Mouse (Mus musculus): ENCODE results near the gene Zfp36l2. TPM values are rescaled to one million over a fixed set of nuclear protein-coding genes. Genes with fewer than 3 reads are reported as not detected.

The Zfp36l2 gene
- polyA plus RNA-seq, 1 experiment from 2014 or later: 18.7 TPM

GRCm38 (mm10) chr17:84165735-84166134, 22.0 kb downstream of the Zfp36l2 start:
- H3K4me3 ChIP-seq: no peak overlapping the region
- WGBS: 86% methylated on average over 3 of the region's 3 CpGs
- ATAC-seq (ENCODE audit: low FRiP score, low read depth): no peak

DNA sequence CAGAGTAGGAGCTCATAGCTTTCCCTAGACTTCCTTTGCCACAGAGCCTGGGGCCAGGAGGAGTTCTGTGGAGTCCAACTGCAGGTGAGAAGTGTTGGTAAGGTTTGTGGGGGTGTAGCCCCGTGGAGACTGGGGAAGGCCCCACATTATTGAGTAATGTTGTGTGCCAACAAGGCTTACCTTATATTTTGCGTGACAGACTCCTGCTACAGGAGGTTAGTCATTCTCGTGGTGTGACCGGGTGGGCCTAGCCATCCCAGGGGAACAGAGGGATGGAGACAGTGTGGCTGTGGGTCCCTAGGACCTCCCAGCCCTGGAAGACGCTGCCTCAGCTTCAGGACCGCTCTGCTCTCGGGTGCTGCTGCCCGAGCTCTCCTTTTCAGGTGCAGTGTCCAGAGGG, 23.6 kb downstream of the Zfp36l2 start:
- H3K27ac ChIP-seq: no peak overlapping the region
- no peak overlapping the region for H3K9ac ChIP-seq
- no peaks in the 10 kb centered on the region for H3K9me3 ChIP-seq
- no peak overlapping the region for H3K4me2 ChIP-seq (replicated peaks)
- 79% methylated on average over 8 of the region's 8 CpGs for WGBS
- H3K27me3 ChIP-seq: no peaks in the 10 kb centered on the region
- H3K36me3 ChIP-seq: no peaks in the 10 kb centered on the region
- no peak for ATAC-seq (ENCODE audit: low FRiP score, low read depth)
- H3K4me3 ChIP-seq: no peak overlapping the region
- peaks cover 29% of the 10 kb centered on the region for H3K4me1 ChIP-seq

More at GRCm38 (mm10) chr17:84165735-84166134, 22.0 kb downstream of the Zfp36l2 start:
- Histone ChIP-seq H3K9ac (no peak overlapping the region), H3K9me3 (no peaks in the 10 kb centered on the region), H3K27ac (no peak overlapping the region), H3K27me3 (no peaks in the 10 kb centered on the region), H3K4me1 (peaks cover 27% of the 10 kb centered on the region), H3K4me2 (replicated peaks) (no peak overlapping the region), H3K36me3 (no peaks in the 10 kb centered on the region)

GRCm38 (mm10) chr17:84163066-84163785, 24.5 kb downstream of the Zfp36l2 start:
- no peak for ATAC-seq (ENCODE audit: low FRiP score, low read depth)
- no peak overlapping the region for H3K9ac ChIP-seq
- H3K27ac ChIP-seq: 0 out of 2 replicates have a peak overlapping the region, but pooled peaks have one; percentile 24
- no peaks in the 10 kb centered on the region for H3K36me3 ChIP-seq
- H3K9me3 ChIP-seq: no peaks in the 10 kb centered on the region
- no peak overlapping the region for H3K4me3 ChIP-seq
- no peak overlapping the region for H3K4me2 ChIP-seq (replicated peaks)
- WGBS: 58% methylated on average over 12 of the region's 12 CpGs
- peaks cover 32% of the 10 kb centered on the region for H3K4me1 ChIP-seq
- peaks cover 3% of the 10 kb centered on the region; the same call in 1 of the 2 replicates for H3K27me3 ChIP-seq

DNA sequence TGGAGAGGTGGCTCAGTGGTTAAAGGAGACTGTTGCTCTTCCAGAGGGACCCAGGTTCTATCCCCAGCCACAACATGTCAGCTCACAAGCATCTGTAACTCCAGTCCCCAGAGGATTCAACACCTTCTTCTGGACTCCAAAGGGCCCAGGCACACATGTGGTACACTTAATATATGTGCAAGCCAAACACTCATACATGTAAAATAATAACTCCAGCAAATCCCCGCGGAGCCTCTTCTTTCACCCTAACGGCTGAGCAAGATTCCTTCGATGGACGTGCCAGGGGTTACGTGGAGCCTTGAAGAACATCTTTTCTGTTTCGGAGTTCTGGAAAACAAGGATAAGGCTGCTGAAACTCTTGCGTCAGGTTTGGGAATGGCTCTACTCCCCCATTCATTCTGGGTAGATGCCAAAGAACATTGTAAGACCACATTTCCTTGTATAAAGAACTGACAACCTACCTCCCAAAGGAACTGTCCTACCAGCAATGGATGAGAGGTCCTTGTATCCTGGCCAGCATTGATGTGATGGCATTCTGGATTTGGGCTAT, 25.5 kb downstream of the Zfp36l2 start:
- peaks cover 10% of the 10 kb centered on the region for H3K27me3 ChIP-seq
- H3K36me3 ChIP-seq: no peaks in the 10 kb centered on the region
- peaks cover 38% of the 10 kb centered on the region for H3K4me1 ChIP-seq
- no peak for ATAC-seq (ENCODE audit: low FRiP score, low read depth)
- H3K4me2 ChIP-seq (replicated peaks): no peak overlapping the region
- no peak overlapping the region for H3K27ac ChIP-seq
- no peaks in the 10 kb centered on the region for H3K9me3 ChIP-seq
- H3K9ac ChIP-seq: no peak overlapping the region
- WGBS: 81% methylated on average over 8 of the region's 8 CpGs
- no peak overlapping the region for H3K4me3 ChIP-seq

GRCm38 (mm10) chr17:84161231-84161854, 26.4 kb downstream of the Zfp36l2 start:
- peak overlapping the region; percentile 44; the same call in 1 of the 2 replicates for H3K27ac ChIP-seq
- H3K9me3 ChIP-seq: no peaks in the 10 kb centered on the region
- H3K36me3 ChIP-seq: no peaks in the 10 kb centered on the region
- H3K4me1 ChIP-seq: peaks cover 46% of the 10 kb centered on the region
- 36% methylated on average over 6 of the region's 6 CpGs for WGBS
- no peak for ATAC-seq (ENCODE audit: low FRiP score, low read depth)
- no peak overlapping the region for H3K4me2 ChIP-seq (replicated peaks)
- H3K4me3 ChIP-seq: no peak overlapping the region
- H3K9ac ChIP-seq: peak overlapping the region; percentile 19
- peaks cover 17% of the 10 kb centered on the region for H3K27me3 ChIP-seq

DNA sequence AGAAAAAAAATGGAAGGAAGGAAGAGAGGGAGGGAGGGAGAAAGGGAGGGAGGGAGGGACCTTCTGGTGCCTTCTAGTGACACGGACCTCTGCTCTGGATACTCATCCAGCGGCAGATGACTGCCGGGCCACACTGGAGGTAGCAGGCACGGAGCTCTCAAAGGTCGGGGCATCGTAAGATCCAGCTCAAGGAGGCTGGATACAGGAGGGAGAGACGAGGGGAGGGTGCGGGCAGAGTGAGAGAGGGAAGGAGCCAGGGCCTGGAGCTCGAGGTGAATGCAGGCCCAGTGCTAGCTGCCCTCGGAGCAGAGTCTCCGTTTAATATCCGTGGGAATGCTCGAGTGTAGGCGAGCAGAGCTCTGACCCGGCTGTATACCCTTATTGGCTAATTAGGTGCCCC, 28.9 kb downstream of the Zfp36l2 start:
- no peak for ATAC-seq (ENCODE audit: low FRiP score, low read depth)
- WGBS: 42% methylated on average over 15 of the region's 15 CpGs
- H3K9ac ChIP-seq: 0 out of 2 replicates have a peak overlapping the region, but pooled peaks have one; percentile 19
- peaks cover 26% of the 10 kb centered on the region for H3K27me3 ChIP-seq
- peaks cover 51% of the 10 kb centered on the region for H3K4me1 ChIP-seq
- no peak overlapping the region for H3K4me3 ChIP-seq
- H3K9me3 ChIP-seq: no peaks in the 10 kb centered on the region
- no peaks in the 10 kb centered on the region for H3K36me3 ChIP-seq
- no peak overlapping the region for H3K4me2 ChIP-seq (replicated peaks)
- H3K27ac ChIP-seq: no peak overlapping the region

GRCm38 (mm10) chr17:84158461-84158795, 29.3 kb downstream of the Zfp36l2 start:
- WGBS: 85% methylated on average over 12 of the region's 12 CpGs

DNA sequence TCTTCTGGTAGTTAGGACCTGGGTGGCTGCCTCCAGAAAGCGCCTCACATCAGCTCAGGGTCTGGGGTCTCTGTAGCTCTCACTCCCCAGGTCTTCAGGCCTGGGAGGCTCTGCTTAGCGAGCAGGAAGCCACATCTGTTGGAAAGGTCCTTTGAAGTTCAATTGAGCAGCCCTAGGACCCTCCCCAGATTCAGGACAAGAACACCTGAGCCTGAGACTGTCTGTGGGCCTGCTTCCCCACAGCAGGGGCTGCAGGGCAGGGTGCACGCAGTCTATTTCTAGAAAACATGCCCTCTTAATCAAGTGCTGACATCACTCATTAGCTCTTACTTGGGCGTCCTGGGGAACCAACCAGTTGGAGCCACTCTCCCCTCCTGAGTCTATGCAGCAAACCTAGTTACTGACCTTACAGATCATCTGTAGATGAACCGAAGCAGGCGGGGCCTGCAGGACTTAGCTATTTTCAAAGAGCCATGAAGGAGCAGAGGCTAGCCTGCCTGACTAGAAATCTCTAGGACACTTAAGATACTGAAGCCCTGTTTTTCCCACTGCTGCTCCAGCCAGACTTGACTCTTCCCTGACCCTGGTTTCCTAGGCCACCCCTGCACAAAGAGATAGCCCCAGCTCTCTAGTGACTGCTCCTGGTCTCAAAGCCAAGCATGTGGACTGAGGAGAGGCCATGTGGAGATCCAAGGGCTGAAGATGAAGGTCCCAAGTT, 29.8 kb downstream of the Zfp36l2 start:
- Histone ChIP-seq H3K9me3 (no peaks in the 10 kb centered on the region), H3K9ac (no peak overlapping the region), H3K4me2 (replicated peaks) (no peak overlapping the region), H3K36me3 (no peaks in the 10 kb centered on the region), H3K27ac (no peak overlapping the region), H3K27me3 (peaks cover 26% of the 10 kb centered on the region), H3K4me3 (no peak overlapping the region), H3K4me1 (peaks cover 45% of the 10 kb centered on the region)
- 52% methylated on average over 6 of the region's 6 CpGs for WGBS
- ATAC-seq (ENCODE audit: low FRiP score, low read depth): no peak

More at GRCm38 (mm10) chr17:84158461-84158795, 29.3 kb downstream of the Zfp36l2 start:
- no peak overlapping the region for H3K4me2 ChIP-seq (replicated peaks)
- no peaks in the 10 kb centered on the region for H3K9me3 ChIP-seq
- no peak for ATAC-seq (ENCODE audit: low FRiP score, low read depth)
- H3K9ac ChIP-seq: no peak overlapping the region
- H3K4me3 ChIP-seq: no peak overlapping the region
- peaks cover 26% of the 10 kb centered on the region for H3K27me3 ChIP-seq
- H3K36me3 ChIP-seq: no peaks in the 10 kb centered on the region
- peaks cover 51% of the 10 kb centered on the region for H3K4me1 ChIP-seq
- no peak overlapping the region for H3K27ac ChIP-seq

DNA sequence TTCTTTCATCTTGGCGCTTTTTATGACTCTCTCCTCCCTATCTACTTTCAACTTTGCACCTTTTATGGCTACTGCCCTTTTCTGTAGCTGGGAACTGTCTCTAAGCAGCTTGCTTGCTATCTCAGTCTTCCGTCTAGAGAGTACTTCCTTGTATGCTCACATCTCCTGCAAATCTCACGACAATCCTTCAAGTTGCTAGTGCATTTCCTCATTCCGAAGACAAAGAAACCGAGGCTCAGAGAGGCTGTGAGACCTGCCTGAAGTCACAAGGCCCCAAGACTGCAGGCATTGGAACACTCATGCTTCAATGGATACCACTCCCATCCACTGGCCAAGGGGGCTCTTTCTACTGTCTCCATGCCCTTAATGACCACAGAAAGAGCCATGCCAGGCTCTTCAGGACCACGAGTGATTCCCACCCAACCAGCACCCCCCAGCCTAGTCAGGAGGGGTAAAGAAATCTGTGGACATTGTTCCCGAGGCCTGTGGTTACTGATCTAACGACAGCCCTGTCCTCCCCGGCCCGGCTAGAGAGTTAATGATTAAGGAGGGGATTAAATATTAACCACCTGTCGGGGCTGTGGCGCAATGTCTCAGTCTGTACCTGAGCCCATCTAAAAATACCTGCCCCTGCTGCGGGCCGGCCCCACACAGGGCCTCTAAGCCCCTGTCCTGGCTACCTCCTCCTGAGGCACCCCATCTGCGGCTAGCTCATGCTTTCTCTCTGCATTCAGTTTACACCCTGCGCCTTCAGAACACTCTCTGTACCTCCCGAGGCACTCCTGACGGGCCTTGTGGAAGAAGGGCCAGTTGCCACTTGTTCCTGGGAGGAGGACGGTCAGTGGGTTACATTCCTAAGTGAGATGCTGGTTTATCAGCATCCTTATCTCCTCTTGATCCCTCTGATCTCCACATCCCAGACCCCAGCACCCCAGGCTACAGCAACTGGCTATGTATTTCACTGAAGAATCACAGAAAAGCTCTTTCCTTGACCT, 30.7 kb downstream of the Zfp36l2 start:
- H3K4me1 ChIP-seq: peaks cover 41% of the 10 kb centered on the region
- H3K9ac ChIP-seq: no peak overlapping the region; the same call in 1 of the 2 replicates
- H3K4me3 ChIP-seq: no peak overlapping the region
- no peaks in the 10 kb centered on the region for H3K36me3 ChIP-seq
- no peak overlapping the region for H3K27ac ChIP-seq
- peaks cover 26% of the 10 kb centered on the region for H3K27me3 ChIP-seq
- no peaks in the 10 kb centered on the region for H3K9me3 ChIP-seq
- no peak overlapping the region for H3K4me2 ChIP-seq (replicated peaks)
- ATAC-seq (ENCODE audit: low FRiP score, low read depth): no peak
- WGBS: 26% methylated on average over 19 of the region's 19 CpGs

DNA sequence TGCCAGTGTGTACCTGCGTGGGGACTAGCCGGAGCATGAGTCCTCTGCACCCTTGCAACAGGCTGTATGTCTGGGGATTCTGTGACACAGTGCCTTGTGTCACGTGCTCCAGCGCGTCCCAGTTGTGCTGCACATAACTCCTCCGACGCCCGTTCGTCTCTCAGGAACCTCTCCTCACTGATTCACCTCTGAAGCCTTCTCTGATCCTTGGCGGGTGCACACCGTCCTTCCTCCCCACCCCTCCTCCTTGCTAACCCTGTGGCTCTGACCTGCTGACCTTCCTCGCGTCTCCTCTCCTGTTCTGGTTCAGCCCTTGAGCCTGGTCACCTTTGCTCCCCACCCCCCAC, 31.5 kb downstream of the Zfp36l2 start:
- Histone ChIP-seq H3K4me1 (peaks cover 40% of the 10 kb centered on the region), H3K9ac (no peak overlapping the region), H3K36me3 (no peaks in the 10 kb centered on the region), H3K4me3 (no peak overlapping the region), H3K27me3 (peaks cover 29% of the 10 kb centered on the region), H3K4me2 (replicated peaks) (no peak overlapping the region), H3K27ac (no peak overlapping the region), H3K9me3 (no peaks in the 10 kb centered on the region)
- ATAC-seq (ENCODE audit: low FRiP score, low read depth): no peak
- 27% methylated on average over 13 of the region's 13 CpGs for WGBS

DNA sequence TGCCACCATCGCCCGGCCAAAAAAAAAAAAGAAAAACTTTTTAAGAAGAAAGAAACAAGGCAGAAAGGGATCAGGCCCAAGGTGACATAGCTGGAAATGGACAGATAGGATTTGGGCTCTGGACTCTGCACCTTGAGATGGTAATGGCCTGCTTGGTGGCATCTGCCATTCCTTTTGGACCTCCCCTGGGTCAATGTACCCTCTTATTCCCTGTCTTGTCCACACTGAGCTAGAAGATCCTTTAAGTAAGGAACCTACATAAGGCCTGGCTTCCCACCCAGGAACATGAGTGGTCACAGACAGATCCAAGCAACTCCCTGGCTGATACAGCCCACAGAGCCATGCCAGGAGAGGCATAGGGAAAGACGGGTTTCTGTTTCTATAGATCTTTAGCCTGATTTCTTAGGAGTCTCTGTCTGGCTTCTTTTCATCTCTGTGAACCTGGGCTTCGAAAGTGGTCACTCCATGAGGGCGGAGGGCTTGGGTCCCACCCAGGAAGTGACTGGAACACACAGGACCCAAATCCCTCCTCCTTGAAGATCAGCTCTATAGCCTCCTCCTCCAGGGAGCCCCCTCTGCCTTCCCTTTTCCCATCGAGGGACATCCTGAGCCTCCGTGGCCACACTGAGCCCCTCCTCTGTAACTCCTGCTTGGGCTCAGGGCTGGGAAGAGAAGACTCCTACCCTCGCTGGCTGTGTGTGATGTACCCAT, 32.1 kb downstream of the Zfp36l2 start:
- no peak overlapping the region for H3K9ac ChIP-seq
- H3K4me1 ChIP-seq: peaks cover 37% of the 10 kb centered on the region
- peaks cover 29% of the 10 kb centered on the region for H3K27me3 ChIP-seq
- WGBS: 71% methylated on average over 8 of the region's 8 CpGs
- ATAC-seq (ENCODE audit: low FRiP score, low read depth): no peak
- no peaks in the 10 kb centered on the region for H3K36me3 ChIP-seq
- H3K27ac ChIP-seq: no peak overlapping the region
- H3K4me3 ChIP-seq: no peak overlapping the region
- H3K9me3 ChIP-seq: no peaks in the 10 kb centered on the region
- H3K4me2 ChIP-seq (replicated peaks): no peak overlapping the region
